Mouse (Mus musculus) brain, adult 2 months (tissue): ENCODE data around the gene Dynlt1a.
"Not testable (repeated sequence)": the region's sequence is repeated elsewhere in the genome, so short reads cannot be mapped to it uniquely, and the experiment has no call there.

Experiments used
- DNase-seq: peaks from one replicate; pipeline ENCODE4 v3.0.0; 2011; ENCODE audit warnings: low read depth, low spot score

Dynlt1a gene

GRCm38 (mm10) chr17:6317339-6317985, at the start of gene Dynlt1a:
Dynlt1a (minus strand) TSS chr17:6317500.
- peak; percentile 91 for DNase-seq

GRCm38 (mm10) chr17:6355256-6355655, 38.0 kb upstream of the Dynlt1a start:
- not testable (repeated sequence) for DNase-seq

DNA sequence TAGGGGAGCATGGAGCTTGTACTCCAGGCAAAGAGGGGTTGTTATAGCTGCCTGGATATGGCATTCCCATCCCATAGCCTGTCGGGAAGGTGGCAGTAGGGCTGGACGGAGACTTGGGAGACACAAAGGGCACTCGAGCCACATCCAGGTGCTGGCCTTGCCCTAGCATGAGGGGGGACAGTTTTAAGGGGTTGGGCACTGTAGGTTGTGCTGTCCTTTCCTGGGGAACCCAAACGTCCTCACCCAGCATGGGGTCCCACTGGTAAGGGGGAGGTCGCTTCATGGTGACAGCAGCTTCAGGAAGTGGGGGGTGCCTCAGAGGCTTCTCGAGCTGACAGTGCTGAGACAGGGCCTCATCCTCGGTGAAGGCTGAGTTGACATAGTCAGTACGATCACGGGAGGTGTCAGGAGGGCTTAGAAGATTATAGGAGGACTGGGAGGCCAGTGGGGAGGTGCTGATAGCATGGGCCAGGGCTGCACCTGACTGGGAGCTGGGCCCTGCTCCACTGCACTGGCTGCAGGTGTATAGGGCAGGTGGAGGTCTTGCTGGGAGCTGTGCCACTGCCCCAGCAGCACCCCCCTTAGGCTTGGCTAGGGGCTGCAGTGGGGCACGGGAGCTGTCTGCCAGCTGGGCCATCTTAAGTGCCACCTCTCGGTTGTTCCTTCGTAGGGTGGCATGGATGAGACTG, 25.4 kb upstream of the Dynlt1a start:
- not testable (repeated sequence) for DNase-seq

DNA sequence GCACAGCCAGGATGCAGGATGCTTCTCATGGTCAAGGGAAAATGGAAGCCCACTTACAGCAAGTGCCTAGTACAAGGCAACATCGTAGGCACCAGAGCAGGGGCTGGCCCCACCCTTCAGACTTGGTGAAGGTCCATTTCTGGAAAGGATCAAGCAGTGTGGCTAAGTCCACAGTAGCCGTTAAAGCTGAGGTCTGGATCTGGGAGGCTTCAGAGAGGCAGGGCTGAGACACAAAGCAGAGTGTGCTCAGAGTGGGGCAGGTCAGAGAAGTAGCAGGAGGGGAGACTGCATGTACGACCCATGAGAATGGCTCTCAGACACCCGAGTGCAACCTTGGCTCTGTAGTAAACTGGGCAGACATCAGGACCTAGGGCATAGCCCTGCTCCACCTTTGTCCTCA, 11.7 kb upstream of the Dynlt1a start:
- not testable (repeated sequence) for DNase-seq

- DNase-seq = not testable (repeated sequence)
Observed at GRCm38 (mm10) chr17:6327554-6327953, 10.3 kb upstream of the Dynlt1a start.

GRCm38 (mm10) chr17:6325543-6325942, 8.2 kb upstream of the Dynlt1a start:
- not testable (repeated sequence) for DNase-seq

DNA sequence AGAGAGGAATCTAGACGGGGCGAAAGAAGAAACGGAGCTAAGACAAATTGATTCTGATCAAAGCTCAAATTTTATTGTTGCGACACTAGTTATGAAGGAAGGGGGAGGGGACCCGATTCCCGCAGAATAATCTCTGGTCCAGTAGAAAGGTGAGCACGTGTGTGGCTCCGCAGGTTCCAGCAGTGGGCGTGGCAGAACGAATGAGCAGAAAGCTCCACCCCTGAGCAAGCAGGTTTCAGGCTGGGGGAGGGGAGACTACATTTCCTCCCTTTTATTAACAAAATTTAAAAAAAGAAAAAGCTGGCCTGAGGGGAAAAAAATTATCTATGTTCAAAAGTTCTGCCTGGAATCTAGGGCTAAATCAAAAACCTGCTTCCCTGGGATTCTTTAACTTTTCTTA, 7.7 kb upstream of the Dynlt1a start:
- DNase-seq = not testable (repeated sequence)

GRCm38 (mm10) chr17:6321778-6322101, 4.4 kb upstream of the Dynlt1a start:
- DNase-seq = not testable (repeated sequence)

- DNase-seq = not testable (repeated sequence)
Observed at GRCm38 (mm10) chr17:6321081-6321777, 3.9 kb upstream of the Dynlt1a start.

- peak; percentile 36 for DNase-seq
Observed at GRCm38 (mm10) chr17:6316379-6317126, 747 bp downstream of the Dynlt1a start.

GRCm38 (mm10) chr17:6315706-6316105, 1.6 kb downstream of the Dynlt1a start:
- DNase-seq = not testable (repeated sequence)

DNA sequence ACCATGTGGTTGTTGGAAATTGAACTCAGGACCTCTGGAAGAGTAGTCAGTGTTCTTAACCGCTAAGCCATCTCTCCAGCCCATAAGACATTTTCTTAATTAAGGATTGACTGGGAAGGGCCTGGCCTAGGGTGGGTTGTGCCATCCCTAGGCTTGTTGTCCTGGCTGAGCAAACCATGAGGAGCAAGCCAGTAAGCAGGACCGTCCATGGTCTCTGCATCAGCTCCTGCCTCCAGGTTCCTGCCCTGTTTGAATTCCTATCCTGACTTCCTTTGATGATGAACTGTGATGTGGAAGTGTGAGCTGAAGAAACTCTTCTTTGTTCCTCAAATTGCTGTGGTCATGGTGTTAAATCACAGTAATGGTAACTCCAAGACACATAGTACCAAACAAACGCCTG, 2.8 kb downstream of the Dynlt1a start:
- not testable (repeated sequence) for DNase-seq

- peak; percentile 51 for DNase-seq
Observed at GRCm38 (mm10) chr17:6312755-6313154, 4.5 kb downstream of the Dynlt1a start.

- not testable (repeated sequence) for DNase-seq
Observed at GRCm38 (mm10) chr17:6311716-6312115, 5.6 kb downstream of the Dynlt1a start.

GRCm38 (mm10) chr17:6306503-6306902, 10.8 kb downstream of the Dynlt1a start:
- not testable (repeated sequence) for DNase-seq

GRCm38 (mm10) chr17:6305656-6306270, 11.5 kb downstream of the Dynlt1a start:
- DNase-seq = not testable (repeated sequence)

- DNase-seq = not testable (repeated sequence)
Observed at GRCm38 (mm10) chr17:6304891-6305290, 12.4 kb downstream of the Dynlt1a start.

DNA sequence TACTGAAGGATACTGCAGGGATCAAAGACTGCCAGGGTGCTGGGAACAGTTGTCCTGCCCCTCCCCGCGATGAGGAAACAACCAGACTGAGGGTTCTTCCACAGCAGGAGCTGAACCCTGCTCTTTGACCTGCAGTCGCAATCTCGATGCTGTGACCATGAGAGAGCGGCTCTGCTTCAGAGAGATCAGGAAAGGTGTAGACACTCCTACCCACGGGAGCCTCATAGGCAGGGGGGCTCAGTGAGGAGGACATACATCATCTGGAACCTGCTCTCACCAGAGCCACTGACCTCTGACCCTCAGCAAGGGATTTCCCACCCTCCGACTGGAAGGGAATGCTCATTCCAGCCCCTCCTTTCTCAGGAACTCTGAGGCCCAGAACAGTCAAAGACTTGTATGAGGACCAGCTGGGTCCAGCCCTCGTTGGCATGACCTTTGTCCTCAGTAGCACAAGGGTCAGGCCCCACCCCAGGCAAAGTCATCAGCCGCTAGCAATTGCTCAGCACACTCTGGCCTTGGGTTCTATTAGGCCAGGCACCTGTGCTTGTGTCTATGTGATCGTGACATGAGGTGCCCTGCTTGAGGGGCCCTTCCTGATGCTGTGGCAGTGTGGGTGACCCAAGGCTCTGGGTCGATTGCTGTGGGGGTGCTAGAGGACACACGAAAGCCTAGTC, 17.0 kb downstream of the Dynlt1a start:
- DNase-seq = not testable (repeated sequence)

DNA sequence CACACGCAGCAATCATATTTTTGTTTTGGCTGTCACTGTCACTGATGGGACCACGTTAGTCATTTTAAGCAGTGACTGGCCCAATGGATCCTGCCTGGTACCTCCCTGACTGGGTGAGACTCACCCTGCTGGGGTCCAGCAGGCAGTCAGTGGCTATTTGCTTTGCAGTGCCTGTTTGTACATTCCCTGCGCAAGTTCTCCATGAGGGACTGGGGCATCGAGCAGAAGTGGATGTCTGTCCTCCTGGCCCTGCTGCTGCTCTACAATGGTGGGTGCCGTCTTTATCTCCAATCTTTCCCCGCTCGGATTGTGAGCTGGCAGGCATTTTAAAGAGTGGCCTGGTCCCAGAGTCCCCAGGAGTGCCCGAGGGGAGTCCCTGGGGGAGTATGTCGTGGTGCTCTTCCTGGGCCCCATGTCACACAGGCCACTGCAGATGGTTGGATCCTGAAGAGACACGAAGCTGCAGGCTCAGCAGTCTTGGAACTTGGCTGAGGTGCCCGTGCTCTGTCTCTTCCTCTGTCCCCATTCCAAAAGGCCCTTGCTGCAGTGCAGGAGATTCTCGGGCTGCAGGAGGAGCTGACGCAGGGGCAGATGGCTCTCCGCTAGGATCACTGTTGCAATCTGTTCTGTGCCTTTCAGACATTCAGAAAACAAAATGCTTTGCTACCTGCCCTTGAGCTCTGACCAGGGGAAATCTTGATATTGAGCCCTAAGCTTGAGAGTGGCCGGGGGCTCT, 20.1 kb downstream of the Dynlt1a start:
- not testable (repeated sequence) for DNase-seq

GRCm38 (mm10) chr17:6293882-6294281, 23.4 kb downstream of the Dynlt1a start:
- not testable (repeated sequence) for DNase-seq
